Mouse (Mus musculus) ES-Bruce4 (cell line): ENCODE data around the gene Bud31. TPM values are rescaled to one million over a fixed set of nuclear protein-coding genes. Genes with fewer than 3 reads are reported as not detected.

Source experiments
- H3K27ac ChIP-seq: 2 replicates; pipeline ENCODE4 v1.5.1; 2012; ENCODE audit warnings: low read length, inconsistent platforms; ENCODE audit not compliant: insufficient read depth
- H3K27me3 ChIP-seq: 2 replicates; pipeline ENCODE4 v1.6.1; 2012; ENCODE audit warnings: mild to moderate bottlenecking, low read length, inconsistent platforms; ENCODE audit not compliant: control insufficient read depth, poor library complexity, insufficient read depth, severe bottlenecking
- H3K36me3 ChIP-seq: 2 replicates; pipeline ENCODE4 v1.6.1; 2012; ENCODE audit warnings: inconsistent platforms, mild to moderate bottlenecking, low read length, moderate library complexity; ENCODE audit not compliant: control insufficient read depth, poor library complexity, insufficient read depth, severe bottlenecking
- H3K4me1 ChIP-seq: one replicate; pipeline ENCODE4 v1.8.1; 2011; ENCODE audit warnings: low read length; ENCODE audit not compliant: control insufficient read depth, insufficient read depth
- H3K4me3 ChIP-seq: 2 replicates; pipeline ENCODE4 v1.5.1; 2011; ENCODE audit warnings: low read depth, mild to moderate bottlenecking, low read length
- H3K9ac ChIP-seq: 2 replicates; pipeline ENCODE4 v1.6.1; 2012; ENCODE audit warnings: low read depth, mild to moderate bottlenecking, inconsistent platforms; ENCODE audit not compliant: poor library complexity, severe bottlenecking
- H3K9me3 ChIP-seq: replicated peaks from 2 replicates; pipeline ENCODE4 v1.6.1; 2012; ENCODE audit warnings: mild to moderate bottlenecking, low read length, inconsistent platforms; ENCODE audit not compliant: control insufficient read depth, poor library complexity, insufficient read depth, severe bottlenecking
- CTCF ChIP-seq: IDR thresholded peaks from one replicate; pipeline ENCODE4 v1.8.1; 2011; ENCODE audit warnings: low read depth, low read length
- EP300 ChIP-seq: IDR thresholded peaks from 2 replicates; pipeline ENCODE4 v1.6.1; 2011; ENCODE audit warnings: low read depth, low read length; ENCODE audit not compliant: insufficient read depth
- POLR2A ChIP-seq: IDR thresholded peaks from one replicate; pipeline ENCODE4 v1.8.1; 2011; ENCODE audit warnings: low read length; ENCODE audit not compliant: insufficient read depth
- polyA plus RNA-seq: library from polyadenylated mRNA; stranded (reverse); fragments of >200 nt; gene quantifications from 2 replicates; pipeline ENCODE4 v1.2.4, GENCODE M21; 2011; ENCODE audit warnings: low read depth; ENCODE audit not compliant: missing spikeins, insufficient read depth, insufficient read length

Bud31 gene
- polyA plus RNA-seq, 1 experiment: 104 TPM

DNA sequence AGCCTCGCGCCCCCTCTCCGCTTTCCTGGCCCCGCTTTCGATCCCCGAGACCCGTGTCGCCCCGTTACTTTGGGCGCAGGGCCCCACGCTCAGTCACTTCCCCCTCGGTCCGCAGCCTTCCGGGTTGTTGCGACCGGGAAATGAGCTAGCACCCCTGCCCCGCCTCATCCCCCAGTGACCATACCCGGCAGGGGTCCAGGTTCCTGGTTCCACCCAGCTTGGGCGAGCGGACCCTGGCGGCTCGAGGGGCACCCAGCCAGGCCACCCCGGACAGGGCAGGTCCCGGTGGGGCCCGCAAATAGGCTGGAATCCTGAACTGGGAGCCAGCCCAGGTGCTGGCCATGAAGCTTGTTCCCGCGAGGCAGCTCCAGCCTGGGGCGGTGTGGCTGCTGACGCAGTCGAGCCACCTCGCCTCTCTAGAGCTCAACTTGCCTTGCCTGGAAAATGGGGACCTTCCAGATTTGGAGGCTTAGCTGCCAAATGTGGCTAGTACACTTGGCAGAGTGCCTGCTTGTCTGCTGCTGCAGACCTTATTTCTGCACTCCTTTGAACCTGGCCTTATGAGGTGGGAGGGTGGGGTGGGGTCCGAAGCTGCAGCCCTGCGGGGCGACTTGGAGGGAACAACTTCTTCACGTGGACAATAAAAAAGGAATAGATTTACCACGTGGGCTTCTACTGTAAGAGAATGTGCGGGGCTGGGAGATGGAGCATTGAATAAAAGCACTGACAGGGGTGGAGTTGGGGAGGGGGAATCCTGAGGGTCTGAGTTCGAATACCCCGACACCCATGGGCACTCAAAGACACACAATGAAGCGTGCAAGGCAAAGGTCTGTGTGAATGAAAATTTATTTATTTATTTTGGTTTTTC is 25.3 kb upstream of the Bud31 start:
- H3K27me3 ChIP-seq: no peaks in the 10 kb centered on the region
- H3K27ac ChIP-seq: no peak overlapping the region
- H3K4me1 ChIP-seq: no peaks in the 10 kb centered on the region
- no peaks in the 10 kb centered on the region for H3K36me3 ChIP-seq
- H3K9ac ChIP-seq: peak overlapping the region; percentile 78
- no peaks in the 10 kb centered on the region for H3K9me3 ChIP-seq
- TF ChIP-seq EP300 (no peak), POLR2A (no peak), CTCF (no peak)
- H3K4me3 ChIP-seq: peak overlapping the region; percentile 72

- Histone ChIP-seq H3K4me1 (no peaks in the 10 kb centered on the region), H3K9ac (no peak overlapping the region), H3K9me3 (no peaks in the 10 kb centered on the region), H3K36me3 (no peaks in the 10 kb centered on the region), H3K27me3 (no peaks in the 10 kb centered on the region), H3K4me3 (no peak overlapping the region), H3K27ac (no peak overlapping the region)
- TF ChIP-seq POLR2A: no peak
- no peak for TF ChIP-seq CTCF
- TF ChIP-seq EP300: no peak
Measured at GRCm38 (mm10) chr5:145115736-145116135, 24.4 kb upstream of the Bud31 start.

GRCm38 (mm10) chr5:145116316-145116715 is 23.8 kb upstream of the Bud31 start:
- Histone ChIP-seq H3K36me3 (no peaks in the 10 kb centered on the region), H3K9ac (no peak overlapping the region), H3K4me1 (no peaks in the 10 kb centered on the region), H3K27ac (no peak overlapping the region), H3K4me3 (no peak overlapping the region), H3K27me3 (no peaks in the 10 kb centered on the region), H3K9me3 (no peaks in the 10 kb centered on the region)
- TF ChIP-seq POLR2A: no peak
- TF ChIP-seq CTCF: no peak
- TF ChIP-seq EP300: no peak

GRCm38 (mm10) chr5:145116916-145117315 is 23.2 kb upstream of the Bud31 start:
- TF ChIP-seq CTCF (peak; percentile 87), POLR2A (no peak)
- H3K27ac ChIP-seq: no peak overlapping the region
- H3K4me1 ChIP-seq: no peaks in the 10 kb centered on the region
- no peaks in the 10 kb centered on the region for H3K27me3 ChIP-seq
- H3K9ac ChIP-seq: no peak overlapping the region
- H3K36me3 ChIP-seq: no peaks in the 10 kb centered on the region
- no peaks in the 10 kb centered on the region for H3K9me3 ChIP-seq
- no peak overlapping the region for H3K4me3 ChIP-seq

- Histone ChIP-seq H3K9me3 (no peaks in the 10 kb centered on the region), H3K4me3 (no peak overlapping the region), H3K27me3 (no peaks in the 10 kb centered on the region), H3K9ac (no peak overlapping the region), H3K36me3 (no peaks in the 10 kb centered on the region), H3K4me1 (no peaks in the 10 kb centered on the region), H3K27ac (no peak overlapping the region)
- TF ChIP-seq CTCF (no peak), POLR2A (no peak)
Measured at GRCm38 (mm10) chr5:145118005-145118404, 22.2 kb upstream of the Bud31 start.

DNA sequence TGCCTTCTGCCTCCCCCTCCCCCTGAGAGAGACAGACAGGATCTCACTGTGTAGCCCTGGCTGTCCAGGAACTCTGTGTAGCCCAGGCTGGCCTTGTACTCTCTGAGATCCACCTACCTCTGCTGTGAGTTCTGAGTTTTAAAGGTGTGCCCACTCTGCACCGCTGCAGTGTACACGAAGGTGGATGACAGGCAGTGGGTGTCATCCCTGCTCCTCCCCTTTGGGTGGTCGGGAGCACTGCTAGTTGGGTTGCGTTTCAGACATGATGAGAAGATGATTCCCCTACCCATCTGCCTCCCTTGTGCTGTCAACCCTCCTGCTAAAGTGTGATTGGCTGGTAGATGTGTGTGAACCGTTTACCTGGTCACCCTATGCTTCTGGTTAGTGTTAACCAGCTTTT is 21.7 kb upstream of the Bud31 start:
- Histone ChIP-seq H3K9ac (no peak overlapping the region), H3K4me1 (no peaks in the 10 kb centered on the region), H3K27me3 (no peaks in the 10 kb centered on the region), H3K9me3 (no peaks in the 10 kb centered on the region), H3K36me3 (no peaks in the 10 kb centered on the region), H3K4me3 (no peak overlapping the region), H3K27ac (no peak overlapping the region)
- TF ChIP-seq CTCF: no peak
- TF ChIP-seq POLR2A: no peak
- no peak for TF ChIP-seq EP300
